Mouse (Mus musculus) erythroblast, embryonic 14.5 days (primary cell): ENCODE measurements around the gene Prdx6b.

Source experiments
- GATA1 ChIP-seq: IDR thresholded peaks from 2 replicates; pipeline ENCODE4 v1.6.1; 2012; ENCODE audit warnings: low read length, inconsistent platforms, mixed read lengths
- TAL1 ChIP-seq: IDR thresholded peaks from 3 replicates; pipeline ENCODE4 v1.6.1; 2012; ENCODE audit warnings: low read length, inconsistent platforms, mixed read lengths

GRCm38 (mm10) chr2:80259888-80260672 is 32.2 kb upstream of the Prdx6b start:
- TF ChIP-seq TAL1 (no peak), GATA1 (no peak)
